Mouse (Mus musculus) stomach, embryonic 16.5 days (tissue): Measurements from ENCODE around the gene Cd99l2. TPM values are rescaled to one million over a fixed set of nuclear protein-coding genes. Genes with fewer than 3 reads are reported as not detected.
"Not testable (repeated sequence)": the region's sequence is repeated elsewhere in the genome, so short reads cannot be mapped to it uniquely, and the experiment has no call there.

ENCODE experiments used
- ATAC-seq: fragments of 200-750 bp; cut with Nextera tagmentation; 2 replicates; pipeline ENCODE4 v1.8.0; 2017; ENCODE audit warnings: moderate number of reproducible peaks, moderate TSS enrichment; ENCODE audit not compliant: insufficient read depth, low FRiP score
- H3K27ac ChIP-seq: fragments of 300-500 bp; sonication (generic); 2 replicates; pipeline ENCODE4 v1.5.1; 2014; ENCODE audit warnings: low read length
- H3K27me3 ChIP-seq: fragments of 300-500 bp; sonication (generic); 2 replicates; pipeline ENCODE4 v1.6.1; 2014; ENCODE audit warnings: low read length, control low read depth, mixed read lengths; ENCODE audit not compliant: control insufficient read depth, insufficient read depth
- H3K36me3 ChIP-seq: fragments of 300-500 bp; sonication (generic); 2 replicates; pipeline ENCODE4 v1.6.1; 2014; ENCODE audit warnings: low read length; ENCODE audit not compliant: control insufficient read depth, insufficient read depth
- H3K4me1 ChIP-seq: fragments of 300-500 bp; sonication (generic); 2 replicates; pipeline ENCODE4 v1.6.1; 2014; ENCODE audit warnings: low read length, control low read depth, mixed read lengths; ENCODE audit not compliant: control insufficient read depth, insufficient read depth
- H3K4me2 ChIP-seq: fragments of 300-500 bp; sonication (generic); 2 replicates; pipeline ENCODE4 v1.6.1; 2014; ENCODE audit warnings: low read depth, low read length, mixed read lengths
- H3K4me3 ChIP-seq: fragments of 300-500 bp; sonication (generic); replicated peaks from 2 replicates; pipeline ENCODE4 v1.5.1; 2014; ENCODE audit warnings: mild to moderate bottlenecking, low read length
- H3K9ac ChIP-seq: fragments of 300-500 bp; sonication (generic); 2 replicates; pipeline ENCODE4 v1.6.1; 2014; ENCODE audit warnings: low read length
- H3K9me3 ChIP-seq: fragments of 300-500 bp; sonication (generic); replicated peaks from 2 replicates; pipeline ENCODE4 v1.6.1; 2016; ENCODE audit warnings: low read length, control low read depth; ENCODE audit not compliant: control insufficient read depth
- WGBS: fragments of 180-500 bp; shearing (Covaris S2); extraction: QIAGEN DNeasy Blood & Tissue Kit; methylation state at CpG from one replicate; pipeline ENCODE4 v1.1.7; 2014; 5-methylcytosine and 5-hydroxymethylcytosine counted together
- polyA plus RNA-seq: library from polyadenylated mRNA; unstranded; fragments of >200 nt; fragmentation: Nextera tagmentation; extraction: Ambion mirVana; gene quantifications from 2 replicates; pipeline ENCODE4 v1.2.1, GENCODE M21; 2015

The Cd99l2 gene
- polyA plus RNA-seq, 1 experiment from 2014 or later = 33.2 TPM

GRCm38 (mm10) chrX:71525593-71526299 lies 33.1 kb upstream of the Cd99l2 start:
- Histone ChIP-seq H3K9ac (no peak overlapping the region), H3K27me3 (no peaks in the 10 kb centered on the region; the same call in 1 of the 2 replicates)

GRCm38 (mm10) chrX:71524310-71524709 lies 31.7 kb upstream of the Cd99l2 start:
- ATAC-seq = no peak
- no peak overlapping the region for H3K27ac ChIP-seq
- no peak overlapping the region for H3K4me2 ChIP-seq
- 63% methylated on average over 2 of the region's 2 CpGs for WGBS
- no peaks in the 10 kb centered on the region for H3K27me3 ChIP-seq
- no peaks in the 10 kb centered on the region; the same call in 1 of the 2 replicates for H3K4me1 ChIP-seq
- H3K9me3 ChIP-seq = no peaks in the 10 kb centered on the region
- no peaks in the 10 kb centered on the region for H3K36me3 ChIP-seq
- no peak overlapping the region for H3K9ac ChIP-seq
- H3K4me3 ChIP-seq = no peak overlapping the region

More at GRCm38 (mm10) chrX:71525593-71526299, 33.1 kb upstream of the Cd99l2 start:
- Histone ChIP-seq H3K36me3 (no peaks in the 10 kb centered on the region), H3K9me3 (no peaks in the 10 kb centered on the region), H3K27ac (no peak overlapping the region), H3K4me1 (no peaks in the 10 kb centered on the region; the same call in 1 of the 2 replicates), H3K4me3 (no peak overlapping the region), H3K4me2 (no peak overlapping the region)
- ATAC-seq = no peak
- WGBS = 44% methylated on average over 3 of the region's 3 CpGs

GRCm38 (mm10) chrX:71522889-71523288 lies 30.2 kb upstream of the Cd99l2 start:
- H3K9me3 ChIP-seq = no peaks in the 10 kb centered on the region
- no peak overlapping the region for H3K4me3 ChIP-seq
- H3K36me3 ChIP-seq = no peaks in the 10 kb centered on the region
- no peak overlapping the region for H3K9ac ChIP-seq
- H3K4me1 ChIP-seq = no peaks in the 10 kb centered on the region; the same call in 1 of the 2 replicates
- WGBS = 89% methylated on average over 3 of the region's 3 CpGs
- H3K4me2 ChIP-seq = no peak overlapping the region
- ATAC-seq = no peak
- H3K27ac ChIP-seq = no peak overlapping the region
- H3K27me3 ChIP-seq = no peaks in the 10 kb centered on the region

GRCm38 (mm10) chrX:71519252-71519651 lies 26.6 kb upstream of the Cd99l2 start:
- no peak overlapping the region for H3K4me3 ChIP-seq
- no peaks in the 10 kb centered on the region for H3K9me3 ChIP-seq
- H3K9ac ChIP-seq = no peak overlapping the region
- no peaks in the 10 kb centered on the region for H3K4me1 ChIP-seq
- WGBS = 81% methylated on average over 4 of the region's 4 CpGs
- no peak overlapping the region for H3K27ac ChIP-seq
- no peak overlapping the region for H3K4me2 ChIP-seq
- no peaks in the 10 kb centered on the region for H3K27me3 ChIP-seq
- no peaks in the 10 kb centered on the region for H3K36me3 ChIP-seq
- ATAC-seq = no peak

GRCm38 (mm10) chrX:71506591-71506990 lies 13.9 kb upstream of the Cd99l2 start:
- not testable (repeated sequence) for H3K9me3 ChIP-seq, H3K27me3 ChIP-seq, ATAC-seq, H3K27ac ChIP-seq, H3K9ac ChIP-seq, H3K36me3 ChIP-seq, H3K4me1 ChIP-seq, H3K4me3 ChIP-seq, H3K4me2 ChIP-seq
- 84% methylated on average over 4 of the region's 4 CpGs for WGBS

GRCm38 (mm10) chrX:71493279-71493656 lies 619 bp upstream of the Cd99l2 start:
- H3K4me1 ChIP-seq = peaks cover 3% of the 10 kb centered on the region; the same call in 1 of the 2 replicates
- H3K9ac ChIP-seq = peak overlapping the region; percentile 62
- peak overlapping the region; percentile 59 for H3K4me3 ChIP-seq
- H3K36me3 ChIP-seq = no peaks in the 10 kb centered on the region
- no peaks in the 10 kb centered on the region for H3K9me3 ChIP-seq
- 22% methylated on average over 9 of the region's 9 CpGs for WGBS
- ATAC-seq = peak; percentile 35
- peak overlapping the region; percentile 69 for H3K4me2 ChIP-seq
- peaks cover 3% of the 10 kb centered on the region; the same call in 1 of the 2 replicates for H3K27me3 ChIP-seq
- H3K27ac ChIP-seq = peak overlapping the region; percentile 93

- Histone ChIP-seq H3K27me3 (no peaks in the 10 kb centered on the region; the same call in 1 of the 2 replicates), H3K9ac (peak overlapping the region; percentile 78), H3K4me3 (peak overlapping the region; percentile 59), H3K36me3 (no peaks in the 10 kb centered on the region), H3K4me1 (peaks cover 3% of the 10 kb centered on the region; the same call in 1 of the 2 replicates), H3K4me2 (peak overlapping the region; percentile 55), H3K27ac (peak overlapping the region; percentile 93), H3K9me3 (no peaks in the 10 kb centered on the region)
- WGBS = 25% methylated on average over 17 of the region's 17 CpGs
- peak; percentile 76 for ATAC-seq
These were observed 567 bp downstream of the Cd99l2 start for GRCm38 (mm10) chrX:71491931-71492633.

GRCm38 (mm10) chrX:71489353-71489752 lies 3.3 kb downstream of the Cd99l2 start:
- no peak overlapping the region for H3K4me3 ChIP-seq
- no peaks in the 10 kb centered on the region for H3K27me3 ChIP-seq
- no peaks in the 10 kb centered on the region for H3K9me3 ChIP-seq
- no peak overlapping the region for H3K27ac ChIP-seq
- WGBS = 78% methylated on average over 1 of the region's 1 CpGs
- H3K36me3 ChIP-seq = no peaks in the 10 kb centered on the region
- peaks cover 3% of the 10 kb centered on the region; the same call in 1 of the 2 replicates for H3K4me1 ChIP-seq
- ATAC-seq = no peak
- no peak overlapping the region for H3K4me2 ChIP-seq
- H3K9ac ChIP-seq = no peak overlapping the region

GRCm38 (mm10) chrX:71482244-71482643 lies 10.4 kb downstream of the Cd99l2 start:
- no peaks in the 10 kb centered on the region for H3K9me3 ChIP-seq
- no peak overlapping the region for H3K9ac ChIP-seq
- H3K36me3 ChIP-seq = no peaks in the 10 kb centered on the region
- no peak overlapping the region for H3K4me3 ChIP-seq
- 91% methylated on average over 2 of the region's 2 CpGs for WGBS
- no peaks in the 10 kb centered on the region for H3K4me1 ChIP-seq
- H3K27me3 ChIP-seq = no peaks in the 10 kb centered on the region
- no peak overlapping the region for H3K27ac ChIP-seq
- no peak overlapping the region for H3K4me2 ChIP-seq
- no peak for ATAC-seq
